Mouse (Mus musculus): ENCODE data around the gene Gm26920. TPM values are rescaled to one million over a fixed set of nuclear protein-coding genes. Genes with fewer than 3 reads are reported as not detected.

The Gm26920 gene
- total RNA-seq, 2 experiments from 2014 or later, result 0.97 TPM; not detected in 1

Small RNA genes lying within 50 kb of the gene (microRNA-seq; reads per million reads assigned to microRNA genes)
- 0 reads per million in 2 experiments for gene Gm23368

Other genes starting within 250 kb of the Gm26920 start
- gene Zfp940, start 236.7 kb downstream of the Gm26920 start, total RNA-seq (2021), result 10 to 100 TPM; 18.3 to 25.5 TPM
- 10 to 100 TPM; 17.4 to 18.3 TPM for gene Zfp420, start 230.4 kb downstream of the Gm26920 start, total RNA-seq (2021)
- 10 to 100 TPM; 19.2 to 20.8 TPM for gene Zfp27, start 183.8 kb downstream of the Gm26920 start, total RNA-seq (2021)
- gene Zfp383, start 182.2 kb downstream of the Gm26920 start, total RNA-seq (2021), result 1 to 10 TPM; 9.1 to 9.8 TPM
- 10 to 100 TPM; 16.3 to 19.6 TPM for gene Zfp74, start 136.3 kb downstream of the Gm26920 start, total RNA-seq (2021)
- 1 to 10 TPM; 4.3 to 5.6 TPM for gene Zfp568, start 106.5 kb downstream of the Gm26920 start, total RNA-seq (2021)
- gene Zfp14, start 39.0 kb downstream of the Gm26920 start, total RNA-seq (2021), result 10 to 100 TPM in 1 of 2 experiments, 1 to 10 TPM in 1; 9.0 to 12.0 TPM
- gene Zfp82, start 17.5 kb downstream of the Gm26920 start, total RNA-seq (2021), result 1 to 10 TPM; 3.7 to 4.2 TPM
- gene Zfp566, start 117 bp upstream of the Gm26920 start, total RNA-seq (2021), result 1 to 10 TPM; 6.4 to 8.0 TPM
- 10 to 100 TPM; 76.8 to 83.7 TPM for gene Zfp260, start 4.4 kb upstream of the Gm26920 start, total RNA-seq (2021)
- gene Zfp382, start 31.5 kb upstream of the Gm26920 start, total RNA-seq (2021), result 10 to 100 TPM; 31.8 to 35.0 TPM
- 10 to 100 TPM; 53.8 to 54.8 TPM for gene Zfp146, start 79.3 kb upstream of the Gm26920 start, total RNA-seq (2021)
- gene Cox7a1, start 93.7 kb upstream of the Gm26920 start, total RNA-seq (2021), result 1 to 10 TPM; 3.7 to 5.0 TPM
- gene Capns1, start 108.4 kb upstream of the Gm26920 start, total RNA-seq (2021), result 100 to 1,000 TPM; 207 to 234 TPM
- 10 to 100 TPM; 53.1 to 65.2 TPM for gene Polr2i, start 141.5 kb upstream of the Gm26920 start, total RNA-seq (2021)
- gene Tbcb, start 141.9 kb upstream of the Gm26920 start, total RNA-seq (2021), result 100 to 1,000 TPM; 118 to 127 TPM
- gene Ovol3, start 145.3 kb upstream of the Gm26920 start, total RNA-seq (2021), result not detected
- under 1 TPM; 0.27 to 0.28 TPM for gene Thap8, start 189.7 kb upstream of the Gm26920 start, total RNA-seq (2021)
- gene Wdr62, start 190.0 kb upstream of the Gm26920 start, total RNA-seq (2021), result 1 to 10 TPM in 1 of 2 experiments, under 1 TPM in 1; 0.94 to 2.1 TPM
- 100 to 1,000 TPM; 454 to 456 TPM for gene Clip3, start 201.3 kb upstream of the Gm26920 start, total RNA-seq (2021)
- gene Alkbh6, start 218.3 kb upstream of the Gm26920 start, total RNA-seq (2021), result 10 to 100 TPM; 54.2 to 57.2 TPM
- 10 to 100 TPM; 10.5 to 12.7 TPM for gene Syne4, start 224.4 kb upstream of the Gm26920 start, total RNA-seq (2021)
- gene E130208F15Rik, start 231.3 kb upstream of the Gm26920 start, total RNA-seq (2021), result under 1 TPM; 0.28 to 0.40 TPM
- gene Sdhaf1, start 233.5 kb upstream of the Gm26920 start, total RNA-seq (2021), result 1 to 10 TPM; 6.6 to 7.4 TPM